Mouse (Mus musculus): ENCODE measurements around the gene Mcub. TPM values are rescaled to one million over a fixed set of nuclear protein-coding genes. Genes with fewer than 3 reads are reported as not detected.

Gene Mcub
- 0.54 TPM in 1 of 2 replicates, not detected in the other for total RNA-seq (2012; rRNA removed)

- Histone ChIP-seq H3K9me3 (ENCODE audit: control insufficient read depth, insufficient read depth, low read depth, low read length) (no peaks in the 10 kb centered on the region), H3K4me3 (ENCODE audit: insufficient read depth in 1 of 2, low read depth in 1 of 2, low read length in 2 of 2, poor library complexity in 1 of 2, severe bottlenecking in 1 of 2) (peak within 1 kb of the TSS; percentile 34 to 73), H3K4me1 (ENCODE audit: control insufficient read depth in 2 of 2, insufficient read depth in 2 of 2, low read length in 2 of 2, poor library complexity in 1 of 2) (peaks cover 0 to 5% of the 10 kb centered on the region in 2 experiments; a peak in 1 of 4 replicates), H3K9ac (ENCODE audit: insufficient read depth, low read depth, low read length, poor library complexity, severe bottlenecking) (peak within 1 kb of the TSS; percentile 26; the same call in 1 of the 2 replicates), H3K27ac (ENCODE audit: insufficient read depth, low read depth, low read length, poor library complexity, severe bottlenecking) (no peak within 1 kb of the TSS), H3K36me3 (ENCODE audit: control insufficient read depth, insufficient read depth, low read length, poor library complexity, severe bottlenecking) (no peaks in the 10 kb centered on the region)
- in situ Hi-C loops (cut with MboI; ENCODE audit: low sequenced_read_pairs in 2 of 2, unreplicated experiment in 2 of 2): no loop called here
- TF ChIP-seq HCFC1 (IDR thresholded peaks at IDR 0.05; ENCODE audit: borderline replicate concordance, insufficient read depth, low read length) (no peak), ZNF384 (IDR thresholded peaks at IDR 0.05; ENCODE audit: low read depth, low read length) (no peak), MAFK (IDR thresholded peaks at IDR 0.05; ENCODE audit: insufficient read depth, low read depth, low read length) (no peak), CHD2 (IDR thresholded peaks at IDR 0.05; ENCODE audit: low read depth, low read length) (no peak), ZC3H11A (IDR thresholded peaks at IDR 0.05; ENCODE audit: borderline replicate concordance, low read depth, low read length) (no peak)
- DNase-seq (ENCODE audit: low read depth, low spot score): no peak
Observed at GRCm38 (mm10) chr3:129969432-129970395, at the start of gene Mcub. TSS of gene Mcub (minus strand) at chr3:129970206.

- no peak for DNase-seq (ENCODE audit: low read depth, low spot score)
- no peak overlapping the region for H3K9ac ChIP-seq (ENCODE audit: insufficient read depth, low read depth, low read length, poor library complexity, severe bottlenecking)
- H3K27ac ChIP-seq (ENCODE audit: insufficient read depth, low read depth, low read length, poor library complexity, severe bottlenecking): no peak overlapping the region
- H3K4me1 ChIP-seq (ENCODE audit: control insufficient read depth in 2 of 2, insufficient read depth in 2 of 2, low read length in 2 of 2, poor library complexity in 1 of 2): no peaks in the 10 kb centered on the region
- TF ChIP-seq ZNF384 (IDR thresholded peaks at IDR 0.05; ENCODE audit: low read depth, low read length) (no peak), MAFK (IDR thresholded peaks at IDR 0.05; ENCODE audit: insufficient read depth, low read depth, low read length) (no peak), ZC3H11A (IDR thresholded peaks at IDR 0.05; ENCODE audit: borderline replicate concordance, low read depth, low read length) (no peak), HCFC1 (IDR thresholded peaks at IDR 0.05; ENCODE audit: borderline replicate concordance, insufficient read depth, low read length) (no peak)
- H3K4me3 ChIP-seq (ENCODE audit: insufficient read depth in 1 of 2, low read depth in 1 of 2, low read length in 2 of 2, poor library complexity in 1 of 2, severe bottlenecking in 1 of 2): no peak overlapping the region
- H3K9me3 ChIP-seq (ENCODE audit: control insufficient read depth, insufficient read depth, low read depth, low read length): no peaks in the 10 kb centered on the region
- in situ Hi-C loops (cut with MboI; ENCODE audit: low sequenced_read_pairs in 2 of 2, unreplicated experiment in 2 of 2): no loop called here
- H3K36me3 ChIP-seq (ENCODE audit: control insufficient read depth, insufficient read depth, low read length, poor library complexity, severe bottlenecking): peaks cover 4% of the 10 kb centered on the region; the same call in 1 of the 2 replicates
Observed at GRCm38 (mm10) chr3:130012943-130013342, 42.9 kb upstream of the Mcub start.

DNA sequence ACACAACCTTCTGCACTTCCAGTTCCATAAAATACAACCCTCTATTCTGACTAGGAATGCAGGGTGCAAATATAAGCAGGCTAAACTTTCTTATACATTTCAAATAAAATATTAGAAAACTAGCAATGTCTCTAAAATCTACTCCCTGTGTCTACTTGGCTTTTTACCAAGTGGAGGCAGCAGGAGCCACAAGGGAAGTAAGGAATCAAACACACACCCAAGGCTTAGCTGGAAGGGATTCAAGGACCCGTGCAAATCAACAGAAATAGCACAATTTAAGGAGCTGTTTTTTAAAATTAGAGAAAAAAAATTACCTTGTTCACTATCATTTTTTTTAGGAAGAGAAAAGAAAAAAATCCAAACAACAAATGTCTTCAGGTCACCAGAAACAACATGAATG lies 41.2 kb upstream of the Mcub start:
- no peak for DNase-seq (ENCODE audit: low read depth, low spot score)
- peaks cover 7% of the 10 kb centered on the region; the same call in 1 of the 2 replicates for H3K36me3 ChIP-seq (ENCODE audit: control insufficient read depth, insufficient read depth, low read length, poor library complexity, severe bottlenecking)
- TF ChIP-seq ZNF384 (IDR thresholded peaks at IDR 0.05; ENCODE audit: low read depth, low read length): no peak
- no peak for TF ChIP-seq MAFK (IDR thresholded peaks at IDR 0.05; ENCODE audit: insufficient read depth, low read depth, low read length)
- TF ChIP-seq HCFC1 (IDR thresholded peaks at IDR 0.05; ENCODE audit: borderline replicate concordance, insufficient read depth, low read length): no peak
- no peak for TF ChIP-seq CHD2 (IDR thresholded peaks at IDR 0.05; ENCODE audit: low read depth, low read length)
- TF ChIP-seq ZC3H11A (IDR thresholded peaks at IDR 0.05; ENCODE audit: borderline replicate concordance, low read depth, low read length): no peak

GRCm38 (mm10) chr3:130006141-130006540 lies 36.1 kb upstream of the Mcub start:
- in situ Hi-C loops (cut with MboI; ENCODE audit: low sequenced_read_pairs in 2 of 2, unreplicated experiment in 2 of 2): no loop called here
- no peaks in the 10 kb centered on the region for H3K4me1 ChIP-seq (ENCODE audit: control insufficient read depth in 2 of 2, insufficient read depth in 2 of 2, low read length in 2 of 2, poor library complexity in 1 of 2)
- no peaks in the 10 kb centered on the region for H3K9me3 ChIP-seq (ENCODE audit: control insufficient read depth, insufficient read depth, low read depth, low read length)
- TF ChIP-seq HCFC1 (IDR thresholded peaks at IDR 0.05; ENCODE audit: borderline replicate concordance, insufficient read depth, low read length) (no peak), ZNF384 (IDR thresholded peaks at IDR 0.05; ENCODE audit: low read depth, low read length) (no peak), MAFK (IDR thresholded peaks at IDR 0.05; ENCODE audit: insufficient read depth, low read depth, low read length) (no peak), ZC3H11A (IDR thresholded peaks at IDR 0.05; ENCODE audit: borderline replicate concordance, low read depth, low read length) (no peak), CHD2 (IDR thresholded peaks at IDR 0.05; ENCODE audit: low read depth, low read length) (no peak)
- DNase-seq (ENCODE audit: low read depth, low spot score): no peak
- no peak overlapping the region for H3K9ac ChIP-seq (ENCODE audit: insufficient read depth, low read depth, low read length, poor library complexity, severe bottlenecking)
- no peak overlapping the region for H3K27ac ChIP-seq (ENCODE audit: insufficient read depth, low read depth, low read length, poor library complexity, severe bottlenecking)
- no peak overlapping the region for H3K4me3 ChIP-seq (ENCODE audit: insufficient read depth in 1 of 2, low read depth in 1 of 2, low read length in 2 of 2, poor library complexity in 1 of 2, severe bottlenecking in 1 of 2)
- peaks cover 15% of the 10 kb centered on the region; the same call in 1 of the 2 replicates for H3K36me3 ChIP-seq (ENCODE audit: control insufficient read depth, insufficient read depth, low read length, poor library complexity, severe bottlenecking)

More for the DNA sequence above, 41.2 kb upstream of the Mcub start:
- Histone ChIP-seq H3K4me1 (ENCODE audit: control insufficient read depth in 2 of 2, insufficient read depth in 2 of 2, low read length in 2 of 2, poor library complexity in 1 of 2) (no peaks in the 10 kb centered on the region), H3K9ac (ENCODE audit: insufficient read depth, low read depth, low read length, poor library complexity, severe bottlenecking) (no peak overlapping the region), H3K4me3 (ENCODE audit: insufficient read depth in 1 of 2, low read depth in 1 of 2, low read length in 2 of 2, poor library complexity in 1 of 2, severe bottlenecking in 1 of 2) (no peak overlapping the region), H3K27ac (ENCODE audit: insufficient read depth, low read depth, low read length, poor library complexity, severe bottlenecking) (no peak overlapping the region), H3K9me3 (ENCODE audit: control insufficient read depth, insufficient read depth, low read depth, low read length) (no peaks in the 10 kb centered on the region)
- in situ Hi-C loops (cut with MboI; ENCODE audit: low sequenced_read_pairs in 2 of 2, unreplicated experiment in 2 of 2): no loop called here

All from ES-E14 (cell line).